Mouse (Mus musculus): ENCODE results near the gene Abcf3. TPM values are rescaled to one million over a fixed set of nuclear protein-coding genes. Genes with fewer than 3 reads are reported as not detected.

The Abcf3 gene
- 116 TPM for total RNA-seq (2023)

DNA sequence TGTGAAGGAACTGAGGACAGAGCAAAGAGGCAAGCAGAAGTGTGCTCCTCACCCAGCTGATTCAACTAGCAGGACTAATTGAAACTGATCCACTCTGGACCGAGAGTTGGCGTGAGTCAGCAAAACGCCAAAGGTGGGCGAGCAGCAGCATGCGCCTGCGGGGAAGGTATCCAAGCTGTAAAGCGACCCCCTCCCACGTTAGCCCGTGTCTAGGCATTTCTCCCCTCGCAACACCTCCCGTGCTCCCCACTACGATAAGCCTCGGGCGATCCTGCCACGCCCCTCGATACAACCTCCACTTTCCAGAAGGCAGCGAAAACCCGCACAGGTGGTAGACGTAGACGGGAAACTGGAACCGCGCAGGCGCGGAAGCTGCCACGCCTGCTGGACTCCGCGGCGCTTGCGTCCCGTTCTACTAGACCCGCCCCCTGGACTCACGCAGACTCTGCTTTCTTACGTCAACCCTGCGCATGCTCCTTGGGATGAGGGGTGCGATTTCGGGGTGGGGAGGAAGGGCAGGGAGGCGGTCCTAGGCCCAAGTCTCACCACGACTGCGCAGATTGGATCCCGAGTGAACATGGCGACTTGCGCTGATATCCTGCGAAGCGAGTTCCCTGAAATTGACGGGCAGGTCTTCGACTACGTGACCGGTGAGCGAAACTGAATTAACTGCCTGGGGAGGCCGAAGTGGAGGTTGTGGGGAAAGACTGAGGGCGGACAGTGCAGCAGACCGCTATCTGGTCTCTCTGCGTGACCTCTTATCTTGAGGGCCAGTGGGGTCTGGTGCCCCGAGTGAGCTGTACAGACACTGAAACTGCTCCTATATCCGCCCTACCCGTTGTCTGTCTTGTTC lies at the start of gene Abcf3:
Gene Abcf3, plus strand, starts transcription at position 482 of the 853 bp plus-strand sequence.

DNA sequence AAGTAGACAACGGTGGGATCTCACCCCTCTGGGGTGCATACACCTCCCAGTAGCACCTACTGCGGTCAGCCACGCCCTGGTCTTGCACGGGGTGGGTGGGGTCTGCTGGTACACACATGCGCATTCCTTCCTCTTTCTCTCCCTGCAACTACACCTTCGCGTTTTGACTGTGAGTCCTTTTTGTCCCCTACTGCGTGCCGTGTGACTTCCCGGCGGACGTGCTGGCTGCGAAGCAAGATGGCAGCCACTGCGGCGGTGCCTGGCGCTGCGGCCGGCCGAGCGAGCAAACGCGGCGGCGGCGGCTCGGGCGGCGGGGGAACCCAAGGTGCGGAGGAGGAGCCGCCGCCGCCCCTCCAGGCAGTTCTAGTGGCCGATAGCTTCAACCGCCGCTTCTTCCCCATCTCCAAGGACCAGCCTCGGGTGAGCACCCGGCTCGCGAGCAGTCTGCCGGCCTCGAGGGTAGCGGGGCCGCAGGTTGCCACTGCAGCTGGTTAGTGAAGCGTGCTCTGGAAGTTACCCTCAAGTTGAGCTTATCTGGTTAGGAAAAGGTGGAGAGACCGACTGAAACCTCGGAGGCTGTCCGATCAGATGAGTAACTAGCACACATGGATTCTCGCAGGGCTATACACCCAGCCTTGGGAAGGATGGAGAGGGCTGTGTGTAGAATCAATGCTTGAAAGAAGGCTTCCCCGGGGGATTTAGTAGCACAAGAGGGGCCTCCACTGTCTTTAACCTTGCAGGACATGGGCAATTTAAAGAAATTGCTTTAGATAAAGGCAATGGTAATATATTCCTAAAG lies 49.5 kb upstream of the Abcf3 start, which contains the start of gene Eif2b5:
Gene Eif2b5, plus strand, starts transcription at position 141 of the 799 bp plus-strand sequence.

DNA sequence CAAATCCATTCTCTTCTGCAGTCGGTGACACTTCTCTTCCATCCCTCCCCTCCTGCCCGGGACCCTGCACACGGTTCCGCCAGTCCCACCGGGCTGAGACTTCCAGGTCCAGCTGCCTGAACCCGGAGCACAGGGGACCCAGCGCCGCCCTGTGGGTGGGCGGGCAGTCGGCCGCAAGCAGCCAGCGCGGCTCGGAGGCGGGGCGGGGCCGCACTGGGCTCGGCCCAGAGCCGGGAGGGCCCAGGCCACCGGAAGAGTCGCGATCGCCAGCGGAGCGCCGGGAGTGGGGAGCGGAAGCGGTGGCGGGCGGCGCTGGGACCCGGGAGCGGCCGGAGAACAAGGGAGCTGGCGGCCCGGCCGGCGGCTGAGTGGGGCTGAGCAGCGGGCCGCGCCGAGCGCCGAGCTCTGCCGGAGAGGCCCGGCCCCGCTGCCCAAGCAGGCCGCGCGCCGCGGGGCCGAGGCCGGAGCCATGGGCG lies 31.6 kb upstream of the Abcf3 start, which contains the start of gene Dvl3:
Gene Dvl3, plus strand, starts transcription at position 257 of the 476 bp plus-strand sequence.

DNA sequence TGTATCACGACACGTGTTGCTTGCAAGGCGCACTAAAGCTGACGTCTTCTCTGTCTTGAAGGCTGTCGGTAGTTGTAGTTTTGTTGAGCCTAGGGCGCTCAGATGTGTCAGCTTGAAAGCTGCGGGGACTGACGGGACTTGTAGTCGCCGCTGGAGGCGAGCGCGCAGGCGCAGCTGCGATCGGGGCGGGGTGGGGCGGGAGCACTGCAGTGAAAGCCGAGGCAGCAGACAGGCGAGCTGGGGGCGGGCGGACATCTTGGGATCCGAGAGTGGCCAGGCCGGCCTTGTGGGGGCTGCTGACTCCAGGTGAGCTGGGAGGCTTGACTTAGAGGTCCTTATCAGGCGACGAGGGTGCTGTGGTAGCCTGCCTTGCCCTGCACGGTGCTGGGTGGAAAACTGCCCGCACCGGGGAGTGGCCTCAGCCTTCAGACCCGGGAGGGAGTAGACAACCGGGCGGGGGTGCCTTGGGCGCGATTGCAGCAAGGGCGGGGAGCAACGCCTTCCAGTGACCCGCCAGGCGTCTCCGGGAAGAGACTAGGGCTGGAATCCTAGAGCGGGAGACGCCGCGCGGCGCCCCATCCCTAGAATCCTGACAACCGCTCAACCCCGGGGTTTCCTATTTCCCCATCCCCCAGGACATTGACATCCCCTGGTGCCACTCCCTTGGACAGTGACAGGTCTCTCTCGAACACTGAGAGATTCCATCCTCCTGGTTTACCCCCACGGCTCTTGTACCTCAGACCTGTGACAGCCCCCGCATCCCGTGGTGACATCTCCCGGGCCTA lies 12.9 kb upstream of the Abcf3 start, which contains the start of gene Ap2m1:
Gene Ap2m1, plus strand, starts transcription at position 183 of the 785 bp plus-strand sequence.

DNA sequence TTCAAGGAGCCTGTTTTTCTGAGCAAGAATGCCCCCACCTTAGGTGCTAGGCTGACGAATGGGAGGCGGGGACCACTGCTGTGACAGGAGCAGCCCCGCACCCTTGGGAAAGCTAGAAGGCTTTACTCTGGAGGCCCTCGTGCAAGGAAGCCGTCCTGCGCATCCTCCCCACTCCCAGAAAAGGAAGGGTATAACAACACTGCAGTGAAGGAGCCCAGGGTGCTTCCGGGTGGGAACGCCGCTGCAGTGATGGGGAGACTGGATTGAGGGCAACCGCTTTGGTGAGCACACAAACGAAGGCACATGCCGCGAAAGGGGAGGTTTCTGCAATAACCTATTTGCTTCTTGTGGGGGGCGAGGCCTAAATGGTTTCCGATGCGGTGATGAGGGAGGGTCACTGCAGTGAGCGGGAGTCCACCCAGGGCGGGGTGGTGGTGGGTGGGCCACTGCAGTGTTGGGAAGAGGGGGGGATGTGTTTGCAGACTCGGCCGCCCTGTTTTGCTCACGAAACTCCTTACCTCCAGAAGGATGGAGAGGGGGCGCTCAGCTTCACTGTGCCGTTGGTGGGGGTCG lies 41.1 kb downstream of the Abcf3 start, which contains the start of gene Vwa5b2:
Gene Vwa5b2, plus strand, starts transcription at position 106 of the 573 bp plus-strand sequence.

Other genes starting within 250 kb of the Abcf3 start
- 79.1 TPM for gene Parl, start 246.2 kb upstream of the Abcf3 start, total RNA-seq (2023)
- gene Cyp2ab1, start 223.2 kb upstream of the Abcf3 start, total RNA-seq (2023) = 0.74 TPM
- gene Abcc5, start 122.2 kb upstream of the Abcf3 start, total RNA-seq (2023) = 55.5 TPM
- 57.6 TPM for gene Eif2b5, start 49.8 kb upstream of the Abcf3 start, total RNA-seq (2023)
- gene Dvl3, start 31.6 kb upstream of the Abcf3 start, total RNA-seq (2023) = 39.1 TPM
- gene Ap2m1, start 13.1 kb upstream of the Abcf3 start, total RNA-seq (2023) = 175 TPM
- 1.3 TPM for gene Vwa5b2, start 40.9 kb downstream of the Abcf3 start, total RNA-seq (2023)
- gene Eef1akmt4, start 63.0 kb downstream of the Abcf3 start, total RNA-seq (2023) = 9.0 TPM
- gene Gm49333, start 63.0 kb downstream of the Abcf3 start, total RNA-seq (2023) = not detected
- 11.4 TPM for gene Alg3, start 63.2 kb downstream of the Abcf3 start, total RNA-seq (2023)
- not detected for gene Camk2n2, start 72.7 kb downstream of the Abcf3 start, total RNA-seq (2023)
- not detected for gene Ece2, start 81.3 kb downstream of the Abcf3 start, total RNA-seq (2023)
- gene Psmd2, start 103.1 kb downstream of the Abcf3 start, total RNA-seq (2023) = 111 TPM
- 335 TPM for gene Eif4g1, start 119.7 kb downstream of the Abcf3 start, total RNA-seq (2023)
- 0.62 TPM for gene Fam131a, start 144.7 kb downstream of the Abcf3 start, total RNA-seq (2023)
- gene Polr2h, start 169.1 kb downstream of the Abcf3 start, total RNA-seq (2023) = 16.2 TPM
- gene Clcn2, start 169.2 kb downstream of the Abcf3 start, total RNA-seq (2023) = 5.9 TPM
- not detected for gene Chrd, start 184.6 kb downstream of the Abcf3 start, total RNA-seq (2023)
- gene Thpo, start 185.9 kb downstream of the Abcf3 start, total RNA-seq (2023) = not detected